Mouse (Mus musculus) hindbrain, postnatal 0 days (tissue): ENCODE measurements around the gene Vav1. TPM values are rescaled to one million over a fixed set of nuclear protein-coding genes. Genes with fewer than 3 reads are reported as not detected.

ENCODE experiments used
- ATAC-seq: fragments of 200-750 bp; cut with Nextera tagmentation; 2 replicates; pipeline ENCODE4 v1.8.0; 2017; ENCODE audit warnings: mild to moderate bottlenecking, moderate TSS enrichment, moderate library complexity
- DNase-seq: peaks from one replicate; pipeline ENCODE4 v3.0.0-alpha.2; 2015; ENCODE audit warnings: low spot score
- H3K27ac ChIP-seq: fragments of 300-500 bp; sonication (generic); 2 replicates; pipeline ENCODE4 v1.5.1; 2014; ENCODE audit warnings: mild to moderate bottlenecking
- H3K27me3 ChIP-seq: fragments of 300-500 bp; sonication (generic); 2 replicates; pipeline ENCODE4 v1.6.1; 2014; ENCODE audit warnings: low read length, mixed read lengths; ENCODE audit not compliant: insufficient read depth
- H3K36me3 ChIP-seq: fragments of 300-500 bp; sonication (generic); 2 replicates; pipeline ENCODE4 v1.6.1; 2014; ENCODE audit warnings: low read length, mixed read lengths; ENCODE audit not compliant: insufficient read depth
- H3K4me1 ChIP-seq: fragments of 300-500 bp; sonication (generic); 2 replicates; pipeline ENCODE4 v1.6.1; 2014; ENCODE audit warnings: antibody characterized with exemption, low read length, mixed read lengths; ENCODE audit not compliant: insufficient read depth
- H3K4me2 ChIP-seq: fragments of 300-500 bp; sonication (generic); 2 replicates; pipeline ENCODE4 v1.6.1; 2014; ENCODE audit warnings: low read depth, mild to moderate bottlenecking, low read length, moderate library complexity, mixed read lengths
- H3K4me3 ChIP-seq: fragments of 300-500 bp; sonication (generic); 2 replicates; pipeline ENCODE4 v1.5.1; 2014; ENCODE audit warnings: low read length
- H3K9ac ChIP-seq: fragments of 300-500 bp; sonication (generic); replicated peaks from 2 replicates; pipeline ENCODE4 v1.6.1; 2014; ENCODE audit warnings: mild to moderate bottlenecking, low read length, moderate library complexity, mixed read lengths
- H3K9me3 ChIP-seq: fragments of 300-500 bp; sonication (generic); 2 replicates; pipeline ENCODE4 v1.6.1; 2016; ENCODE audit warnings: low read length, mixed read lengths
- CTCF ChIP-seq: IDR thresholded peaks from 2 replicates; pipeline ENCODE4 v1.5.1; 2016; ENCODE audit warnings: antibody characterized with exemption, control low read depth, low read depth
- WGBS: fragments of 180-500 bp; shearing (Covaris S2); extraction: QIAGEN DNeasy Blood & Tissue Kit; methylation state at CpG from one replicate; pipeline ENCODE4 v1.1.7; 2014; 5-methylcytosine and 5-hydroxymethylcytosine counted together
- polyA plus RNA-seq: library from polyadenylated mRNA; unstranded; fragments of >200 nt; fragmentation: Nextera tagmentation; extraction: Ambion mirVana; gene quantifications from 2 replicates; pipeline ENCODE4 v1.2.1, GENCODE M21; 2015
- total RNA-seq: library from RNA; depleted of rRNA; stranded (reverse); fragments of >200 nt; gene quantifications from 2 replicates; pipeline ENCODE4 v1.2.3, GENCODE M21; 2014

Vav1 gene
- total and polyA plus RNA-seq, 2 experiments from 2014 or later = 2.5 TPM

- TF ChIP-seq CTCF = no peak
- Histone ChIP-seq H3K4me2 (no peak overlapping the region), H3K36me3 (no peaks in the 10 kb centered on the region), H3K27me3 (no peaks in the 10 kb centered on the region), H3K9me3 (no peaks in the 10 kb centered on the region), H3K27ac (no peak overlapping the region), H3K4me3 (no peak overlapping the region), H3K9ac (no peak overlapping the region), H3K4me1 (no peaks in the 10 kb centered on the region)
- no peak for ATAC-seq
- 86% methylated on average over 9 of the region's 9 CpGs for WGBS
- no peak for DNase-seq
These were observed 11.2 kb downstream of the Vav1 start for GRCm38 (mm10) chr17:57290001-57290670.

GRCm38 (mm10) chr17:57290671-57291055 is 11.8 kb downstream of the Vav1 start:
- WGBS = 83% methylated on average over 7 of the region's 7 CpGs

GRCm38 (mm10) chr17:57292302-57292701 is 13.4 kb downstream of the Vav1 start:
- no peak overlapping the region for H3K27ac ChIP-seq
- no peaks in the 10 kb centered on the region for H3K27me3 ChIP-seq
- H3K36me3 ChIP-seq = no peaks in the 10 kb centered on the region
- TF ChIP-seq CTCF = no peak
- no peaks in the 10 kb centered on the region for H3K9me3 ChIP-seq
- no peak overlapping the region for H3K4me2 ChIP-seq
- ATAC-seq (no peak), DNase-seq (no peak)
- H3K9ac ChIP-seq = no peak overlapping the region
- no peak overlapping the region for H3K4me3 ChIP-seq
- H3K4me1 ChIP-seq = no peaks in the 10 kb centered on the region
- 90% methylated on average over 2 of the region's 2 CpGs for WGBS

More at GRCm38 (mm10) chr17:57290671-57291055, 11.8 kb downstream of the Vav1 start:
- ATAC-seq (no peak), DNase-seq (no peak)
- Histone ChIP-seq H3K9ac (no peak overlapping the region), H3K4me2 (no peak overlapping the region), H3K9me3 (no peaks in the 10 kb centered on the region), H3K4me1 (no peaks in the 10 kb centered on the region), H3K27me3 (no peaks in the 10 kb centered on the region), H3K36me3 (no peaks in the 10 kb centered on the region), H3K27ac (no peak overlapping the region), H3K4me3 (no peak overlapping the region)
- TF ChIP-seq CTCF = no peak

- H3K36me3 ChIP-seq = no peaks in the 10 kb centered on the region
These were observed 14.1 kb downstream of the Vav1 start for GRCm38 (mm10) chr17:57292968-57293367.

GRCm38 (mm10) chr17:57295935-57296334 is 17.0 kb downstream of the Vav1 start:
- no peak for ATAC-seq
- WGBS = 93% methylated on average over 9 of the region's 9 CpGs
- no peak for TF ChIP-seq CTCF

More at GRCm38 (mm10) chr17:57292968-57293367, 14.1 kb downstream of the Vav1 start:
- H3K4me3 ChIP-seq = no peak overlapping the region
- DNase-seq (no peak), ATAC-seq (no peak)
- no peaks in the 10 kb centered on the region for H3K4me1 ChIP-seq
- no peaks in the 10 kb centered on the region for H3K9me3 ChIP-seq
- H3K27ac ChIP-seq = no peak overlapping the region
- no peaks in the 10 kb centered on the region for H3K27me3 ChIP-seq
- WGBS = 94% methylated on average over 9 of the region's 9 CpGs
- TF ChIP-seq CTCF = no peak
- H3K4me2 ChIP-seq = no peak overlapping the region
- H3K9ac ChIP-seq = no peak overlapping the region

GRCm38 (mm10) chr17:57297040-57297439 is 18.1 kb downstream of the Vav1 start:
- Histone ChIP-seq H3K36me3 (no peaks in the 10 kb centered on the region), H3K9ac (no peak overlapping the region), H3K4me3 (no peak overlapping the region), H3K4me2 (no peak overlapping the region), H3K27me3 (no peaks in the 10 kb centered on the region), H3K4me1 (no peaks in the 10 kb centered on the region), H3K9me3 (no peaks in the 10 kb centered on the region), H3K27ac (no peak overlapping the region)
- DNase-seq (no peak), ATAC-seq (no peak)
- no peak for TF ChIP-seq CTCF
- WGBS = 92% methylated on average over 12 of the region's 12 CpGs

More at GRCm38 (mm10) chr17:57295935-57296334, 17.0 kb downstream of the Vav1 start:
- H3K9me3 ChIP-seq = no peaks in the 10 kb centered on the region
- H3K4me3 ChIP-seq = no peak overlapping the region
- no peak overlapping the region for H3K9ac ChIP-seq
- DNase-seq = no peak
- H3K27me3 ChIP-seq = no peaks in the 10 kb centered on the region
- H3K27ac ChIP-seq = no peak overlapping the region
- H3K36me3 ChIP-seq = no peaks in the 10 kb centered on the region
- no peaks in the 10 kb centered on the region for H3K4me1 ChIP-seq
- no peak overlapping the region for H3K4me2 ChIP-seq

GRCm38 (mm10) chr17:57305593-57305992 is 26.7 kb downstream of the Vav1 start:
- ATAC-seq (no peak), DNase-seq (no peak)
- Histone ChIP-seq H3K9me3 (no peaks in the 10 kb centered on the region), H3K4me2 (no peak overlapping the region), H3K27me3 (no peaks in the 10 kb centered on the region), H3K36me3 (no peaks in the 10 kb centered on the region), H3K27ac (no peak overlapping the region), H3K4me3 (no peak overlapping the region), H3K4me1 (no peaks in the 10 kb centered on the region), H3K9ac (no peak overlapping the region)
- 68% methylated on average over 4 of the region's 4 CpGs for WGBS
- TF ChIP-seq CTCF = no peak
